Mouse (Mus musculus) cerebellum, adult 2 months (tissue): Measurements from ENCODE around the gene A930004D18Rik.

Source experiments
- CTCF ChIP-seq: fragments of 200-500 bp; IDR thresholded peaks from 2 replicates; pipeline ENCODE4 v1.5.1; 2011; ENCODE audit warnings: low read depth, mild to moderate bottlenecking, control low read depth, low read length, moderate library complexity, borderline replicate concordance; ENCODE audit not compliant: insufficient read depth
- POLR2A ChIP-seq: fragments of 200-500 bp; IDR thresholded peaks from 2 replicates; pipeline ENCODE4 v1.6.1; 2011; ENCODE audit warnings: low read length, control low read depth, borderline replicate concordance; ENCODE audit not compliant: insufficient read depth

DNA sequence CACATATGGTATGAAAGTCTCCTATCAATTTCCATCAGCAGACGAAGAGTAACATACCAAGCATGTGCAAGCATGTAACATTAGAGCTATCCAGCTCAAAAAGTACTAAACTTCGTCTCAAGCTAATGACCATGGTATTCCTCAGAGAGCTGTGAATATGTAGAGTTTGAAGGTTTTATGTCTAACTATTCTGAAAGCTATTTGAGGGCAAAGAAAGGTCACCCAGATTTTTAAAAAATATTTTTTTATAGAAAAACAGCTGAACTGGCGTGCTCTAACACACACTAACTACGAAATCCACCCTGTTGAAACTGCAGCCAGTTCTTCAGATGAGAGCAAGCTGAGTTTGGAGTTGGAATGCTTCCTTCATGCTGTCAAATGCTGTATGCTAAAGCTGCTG lies 33.3 kb downstream of the A930004D18Rik start:
- TF ChIP-seq CTCF: no peak
- TF ChIP-seq POLR2A: no peak
